Mouse (Mus musculus): ENCODE data around the gene 4933415A04Rik. TPM values are rescaled to one million over a fixed set of nuclear protein-coding genes. Genes with fewer than 3 reads are reported as not detected.

The 4933415A04Rik gene
- polyA plus RNA-seq, 1 experiment from 2014 or later, result 4.7 TPM

DNA sequence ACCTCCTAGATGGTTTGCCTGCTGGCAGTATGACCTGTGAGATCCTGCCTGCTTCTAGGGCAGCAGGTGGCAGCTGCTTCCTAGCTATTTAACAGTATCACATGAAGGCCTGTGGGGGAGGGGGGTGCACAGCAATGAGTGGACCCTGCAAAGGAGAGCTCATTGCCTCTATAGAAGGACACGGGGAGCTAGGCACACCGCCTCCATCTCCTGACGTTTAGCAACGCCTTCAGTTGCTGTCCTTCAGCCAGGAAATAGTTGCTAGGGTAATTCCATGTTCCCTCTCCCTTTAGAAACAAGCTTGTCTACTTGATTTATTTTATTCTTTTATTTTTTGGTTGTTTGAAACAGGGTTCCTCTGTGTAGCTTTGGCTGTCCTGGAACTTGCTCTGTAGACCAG lies 49.9 kb downstream of the 4933415A04Rik start:
- no peak overlapping the region for H3K4me2 ChIP-seq (replicated peaks)
- no peaks in the 10 kb centered on the region for H3K27me3 ChIP-seq
- 0 out of 2 replicates have a peak, but pooled peaks cover 5% of the 10 kb centered on the region for H3K9me3 ChIP-seq
- H3K36me3 ChIP-seq, result no peaks in the 10 kb centered on the region
- WGBS, result 87% methylated on average over 4 of the region's 4 CpGs
- no peak overlapping the region for H3K9ac ChIP-seq
- H3K27ac ChIP-seq, result no peak overlapping the region
- ATAC-seq (ENCODE audit: low FRiP score, low read depth), result no peak
- H3K4me1 ChIP-seq, result peaks cover 11% of the 10 kb centered on the region
- no peak overlapping the region for H3K4me3 ChIP-seq

DNA sequence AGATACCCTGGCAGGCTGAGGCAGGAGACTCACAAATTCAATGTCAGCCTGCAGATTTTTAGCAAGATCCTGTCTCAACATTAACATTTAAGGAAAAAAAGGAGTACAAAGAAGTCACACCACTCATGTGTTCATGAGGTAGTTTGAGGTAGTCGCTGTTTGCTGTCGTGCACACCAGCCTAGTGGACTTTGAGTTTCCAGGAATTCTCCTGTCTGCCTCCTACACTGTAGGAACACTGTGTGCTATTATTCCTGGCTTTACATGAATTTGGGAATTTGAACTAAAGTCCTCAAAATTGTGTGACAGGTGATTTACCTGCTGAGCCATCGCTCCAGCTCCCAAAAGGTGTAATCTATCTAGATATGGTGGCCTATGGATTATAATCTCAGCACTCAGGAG lies 51.6 kb downstream of the 4933415A04Rik start:
- H3K27ac ChIP-seq, result no peak overlapping the region
- peaks cover 19% of the 10 kb centered on the region for H3K4me1 ChIP-seq
- H3K27me3 ChIP-seq, result no peaks in the 10 kb centered on the region
- no peak overlapping the region for H3K4me2 ChIP-seq (replicated peaks)
- H3K9me3 ChIP-seq, result 0 out of 2 replicates have a peak, but pooled peaks cover 5% of the 10 kb centered on the region
- ATAC-seq (ENCODE audit: low FRiP score, low read depth), result no peak
- 95% methylated on average over 3 of the region's 3 CpGs for WGBS
- H3K4me3 ChIP-seq, result no peak overlapping the region
- no peak overlapping the region for H3K9ac ChIP-seq
- no peaks in the 10 kb centered on the region for H3K36me3 ChIP-seq

Other genes with a start within 250 kb of the 4933415A04Rik start
- gene Pttg1, start 160.8 kb upstream of the 4933415A04Rik start, polyA plus RNA-seq (2015; fragmentation: Nextera tagmentation; extraction: Ambion mirVana), result 100 and 104 TPM in 2 replicates
- 62.9 and 66.3 TPM in 2 replicates for gene Slu7, start 153.3 kb upstream of the 4933415A04Rik start, polyA plus RNA-seq (2015; fragmentation: Nextera tagmentation; extraction: Ambion mirVana)
- 19.9 and 20.1 TPM in 2 replicates for gene C1qtnf2, start 112.8 kb upstream of the 4933415A04Rik start, polyA plus RNA-seq (2015; fragmentation: Nextera tagmentation; extraction: Ambion mirVana)
- 12.9 and 14.4 TPM in 2 replicates for gene Ccnjl, start 58.3 kb upstream of the 4933415A04Rik start, polyA plus RNA-seq (2015; fragmentation: Nextera tagmentation; extraction: Ambion mirVana)
- gene Fabp6, start 14.5 kb downstream of the 4933415A04Rik start, polyA plus RNA-seq (2015; fragmentation: Nextera tagmentation; extraction: Ambion mirVana), result not detected in 2 replicates
- gene Pwwp2a, start 95.0 kb downstream of the 4933415A04Rik start, polyA plus RNA-seq (2015; fragmentation: Nextera tagmentation; extraction: Ambion mirVana), result 27.7 and 28.8 TPM in 2 replicates
- gene Ttc1, start 161.0 kb downstream of the 4933415A04Rik start, polyA plus RNA-seq (2015; fragmentation: Nextera tagmentation; extraction: Ambion mirVana), result 77.2 and 80.4 TPM in 2 replicates

Measured in limb, embryonic 13.5 days (tissue).